Mouse (Mus musculus): ENCODE measurements around the gene Gm26661. TPM values are rescaled to one million over a fixed set of nuclear protein-coding genes. Genes with fewer than 3 reads are reported as not detected.

Gene Gm26661
- polyA plus RNA-seq, 1 experiment, result not detected

GRCm38 (mm10) chr14:7838564-7839089 is 47.2 kb downstream of the Gm26661 start:
- TF ChIP-seq MYOD1 (IDR thresholded peaks at IDR 0.05; ENCODE audit: control insufficient read depth in 1 of 3, insufficient read length in 2 of 3, low read depth in 2 of 3) (no peak), POLR2AphosphoS2 (IDR thresholded peaks at IDR 0.05; ENCODE audit: insufficient read length, low read depth) (no peak), E2F4 (IDR thresholded peaks at IDR 0.05; ENCODE audit: insufficient read depth) (no peak), MYOG (IDR thresholded peaks at IDR 0.05; ENCODE audit: control insufficient read depth in 1 of 3, insufficient read depth in 1 of 3, insufficient read length in 2 of 3, low read depth in 2 of 3) (no peak), SRF (IDR thresholded peaks at IDR 0.05; ENCODE audit: control insufficient read depth, insufficient read length, low read depth) (no peak), POLR2A (IDR thresholded peaks at IDR 0.05; ENCODE audit: insufficient read length, low read depth) (no peak)
- Histone ChIP-seq H3K36me3 (ENCODE audit: control insufficient read depth, insufficient read depth) (no peaks in the 10 kb centered on the region), H3ac (ENCODE audit: control insufficient read depth, insufficient read length) (no peak overlapping the region), H3K4me3 (no peak overlapping the region), H3K4me2 (ENCODE audit: low read depth) (no peak overlapping the region), H3K79me2 (ENCODE audit: control insufficient read depth, insufficient read depth) (peaks cover 100% of the 10 kb centered on the region), H3K27me3 (ENCODE audit: control insufficient read depth, insufficient read depth, insufficient read length) (no peaks in the 10 kb centered on the region)

- Histone ChIP-seq H3K27me3 (ENCODE audit: control insufficient read depth, insufficient read depth, insufficient read length) (no peaks in the 10 kb centered on the region), H3ac (ENCODE audit: control insufficient read depth, insufficient read length) (no peak overlapping the region), H3K79me2 (ENCODE audit: control insufficient read depth, insufficient read depth) (peaks cover 100% of the 10 kb centered on the region), H3K4me3 (no peak overlapping the region), H3K4me2 (ENCODE audit: low read depth) (no peak overlapping the region), H3K36me3 (ENCODE audit: control insufficient read depth, insufficient read depth) (no peaks in the 10 kb centered on the region)
- TF ChIP-seq MAX (IDR thresholded peaks at IDR 0.05; ENCODE audit: low read depth), result no peak
- no peak for TF ChIP-seq POLR2A (IDR thresholded peaks at IDR 0.05; ENCODE audit: insufficient read length, low read depth)
- no peak for TF ChIP-seq E2F4 (IDR thresholded peaks at IDR 0.05; ENCODE audit: insufficient read depth)
- TF ChIP-seq REST (IDR thresholded peaks at IDR 0.05; ENCODE audit: insufficient read depth, insufficient read length), result no peak
- no peak for TF ChIP-seq POLR2AphosphoS2 (IDR thresholded peaks at IDR 0.05; ENCODE audit: insufficient read length, low read depth)
- TF ChIP-seq MYOD1 (IDR thresholded peaks at IDR 0.05; ENCODE audit: control insufficient read depth in 1 of 3, insufficient read length in 2 of 3, low read depth in 2 of 3), result no peak
- TF ChIP-seq CEBPB (IDR thresholded peaks at IDR 0.05; ENCODE audit: insufficient read depth, poor library complexity, severe bottlenecking), result no peak
- TF ChIP-seq TCF3 (IDR thresholded peaks at IDR 0.05; ENCODE audit: insufficient read length, low read depth), result no peak
These were observed 48.6 kb downstream of the Gm26661 start for GRCm38 (mm10) chr14:7839950-7840514.

Other genes with a start within 250 kb of the Gm26661 start
- gene Gm3558, start 223.0 kb upstream of the Gm26661 start, polyA plus RNA-seq (2012; fragmentation: generic; extraction: Trizol), result not detected
- gene Gm10338, start 196.0 kb upstream of the Gm26661 start, polyA plus RNA-seq (2012; fragmentation: generic; extraction: Trizol), result not detected
- gene Gm10128, start 147.6 kb upstream of the Gm26661 start, polyA plus RNA-seq (2012; fragmentation: generic; extraction: Trizol), result not detected
- 54.5 TPM for gene Flnb, start 26.4 kb downstream of the Gm26661 start, polyA plus RNA-seq (2012; fragmentation: generic; extraction: Trizol)
- gene Gm45521, start 165.7 kb downstream of the Gm26661 start, polyA plus RNA-seq (2012; fragmentation: generic; extraction: Trizol), result not detected
- gene Dnase1l3, start 203.0 kb downstream of the Gm26661 start, polyA plus RNA-seq (2012; fragmentation: generic; extraction: Trizol), result 0.86 TPM
- gene Abhd6, start 211.3 kb downstream of the Gm26661 start, polyA plus RNA-seq (2012; fragmentation: generic; extraction: Trizol), result 10.5 TPM